Mouse (Mus musculus) urinary bladder, adult 2 months (tissue): ENCODE data around the gene Gtf3c5. TPM values are rescaled to one million over a fixed set of nuclear protein-coding genes. Genes with fewer than 3 reads are reported as not detected.
A peak's percentile ranks its signal among the peaks of the same experiment; 100 is the strongest.

ENCODE experiments used
- DNase-seq: peaks from one replicate; pipeline ENCODE4 v3.0.0; 2022; ENCODE audit warnings: low spot score
- polyA plus RNA-seq: library from polyadenylated mRNA; depleted of rRNA; stranded (reverse); fragments of >200 nt; gene quantifications from 2 replicates; pipeline ENCODE4 v1.2.3, GENCODE M21; 2012

Gene Gtf3c5
- polyA plus RNA-seq, 1 experiment: 21.7 TPM

GRCm38 (mm10) chr2:28569903-28570302, 13.6 kb downstream of the Gtf3c5 start:
- no peak for DNase-seq

GRCm38 (mm10) chr2:28566545-28566944, 17.0 kb downstream of the Gtf3c5 start:
- no peak for DNase-seq

GRCm38 (mm10) chr2:28564380-28564779, 19.2 kb downstream of the Gtf3c5 start:
- DNase-seq: no peak

GRCm38 (mm10) chr2:28563830-28564229, 19.7 kb downstream of the Gtf3c5 start:
- DNase-seq: no peak

- DNase-seq: no peak
Measured at GRCm38 (mm10) chr2:28563303-28563702, 20.2 kb downstream of the Gtf3c5 start, which contains the start of gene Cel. TSS of gene Cel (minus strand) at chr2:28563403.

- no peak for DNase-seq
Measured at GRCm38 (mm10) chr2:28557452-28557851, 26.1 kb downstream of the Gtf3c5 start.

GRCm38 (mm10) chr2:28552301-28552700, 31.2 kb downstream of the Gtf3c5 start:
- no peak for DNase-seq

GRCm38 (mm10) chr2:28549157-28549556, 34.4 kb downstream of the Gtf3c5 start:
- DNase-seq: no peak

- peak; percentile 70 for DNase-seq
Measured at GRCm38 (mm10) chr2:28547237-28548172, 36.0 kb downstream of the Gtf3c5 start.

- no peak for DNase-seq
Measured at GRCm38 (mm10) chr2:28546560-28546959, 37.0 kb downstream of the Gtf3c5 start.

- no peak for DNase-seq
Measured at GRCm38 (mm10) chr2:28545976-28546375, 37.6 kb downstream of the Gtf3c5 start.

- DNase-seq: no peak
Measured at GRCm38 (mm10) chr2:28543894-28544293, 39.7 kb downstream of the Gtf3c5 start.

GRCm38 (mm10) chr2:28540587-28541227, 42.8 kb downstream of the Gtf3c5 start:
- DNase-seq: no peak

GRCm38 (mm10) chr2:28539949-28540348, 43.6 kb downstream of the Gtf3c5 start:
- DNase-seq: no peak

GRCm38 (mm10) chr2:28539206-28539605, 44.3 kb downstream of the Gtf3c5 start:
- DNase-seq: no peak

GRCm38 (mm10) chr2:28538817-28539128, 44.8 kb downstream of the Gtf3c5 start:
- DNase-seq: no peak

- DNase-seq: no peak
Measured at GRCm38 (mm10) chr2:28537995-28538816, 45.3 kb downstream of the Gtf3c5 start.

GRCm38 (mm10) chr2:28537634-28537920, 46.0 kb downstream of the Gtf3c5 start:
- no peak for DNase-seq

- no peak for DNase-seq
Measured at GRCm38 (mm10) chr2:28536766-28537633, 46.6 kb downstream of the Gtf3c5 start.

- DNase-seq: no peak
Measured at GRCm38 (mm10) chr2:28536166-28536565, 47.4 kb downstream of the Gtf3c5 start.

- no peak for DNase-seq
Measured at GRCm38 (mm10) chr2:28535650-28536049, 47.9 kb downstream of the Gtf3c5 start.

GRCm38 (mm10) chr2:28535263-28535540, 48.3 kb downstream of the Gtf3c5 start:
- DNase-seq: no peak
